Mouse (Mus musculus) thymus, adult 2 months (tissue): ENCODE measurements around the gene Myzap. TPM values are rescaled to one million over a fixed set of nuclear protein-coding genes. Genes with fewer than 3 reads are reported as not detected.

Experiments used
- DNase-seq: peaks from one replicate; pipeline ENCODE4 v3.0.0; 2021
- H3K27ac ChIP-seq: fragments of 200-500 bp; 2 replicates; pipeline ENCODE4 v1.5.1; 2012; ENCODE audit warnings: low read length, control low read depth; ENCODE audit not compliant: control insufficient read depth, insufficient read depth
- H3K27me3 ChIP-seq: fragments of 200-500 bp; 2 replicates; pipeline ENCODE4 v1.6.1; 2012; ENCODE audit warnings: mild to moderate bottlenecking, low read length, moderate library complexity, mixed read lengths; ENCODE audit not compliant: control insufficient read depth, insufficient read depth
- H3K36me3 ChIP-seq: fragments of 200-500 bp; 2 replicates; pipeline ENCODE4 v1.6.1; 2012; ENCODE audit warnings: mild to moderate bottlenecking, low read length, moderate library complexity; ENCODE audit not compliant: control insufficient read depth, insufficient read depth
- H3K4me1 ChIP-seq: fragments of 200-500 bp; replicated peaks from 2 replicates; pipeline ENCODE4 v1.6.1; 2012; ENCODE audit warnings: low read length; ENCODE audit not compliant: control insufficient read depth, insufficient read depth
- H3K4me3 ChIP-seq: fragments of 200-500 bp; 2 replicates; pipeline ENCODE4 v1.5.1; 2012; ENCODE audit warnings: mild to moderate bottlenecking, low read length, control low read depth, moderate library complexity; ENCODE audit not compliant: control insufficient read depth, insufficient read depth
- CTCF ChIP-seq: fragments of 200-500 bp; IDR thresholded peaks from 2 replicates; pipeline ENCODE4 v1.5.1; 2012; ENCODE audit warnings: mild to moderate bottlenecking, control low read depth, low read length, moderate library complexity, borderline replicate concordance; ENCODE audit not compliant: control insufficient read depth, poor library complexity, insufficient read depth; ENCODE audit errors: extremely low read depth
- POLR2A ChIP-seq: fragments of 200-500 bp; IDR thresholded peaks from 2 replicates; pipeline ENCODE4 v1.6.1; 2012; ENCODE audit warnings: mild to moderate bottlenecking, low read length, control low read depth, moderate library complexity; ENCODE audit not compliant: control insufficient read depth, poor library complexity, insufficient read depth; ENCODE audit errors: extremely low read depth
- WGBS: fragments of 180-500 bp; shearing (Covaris S2); methylation state at CpG from one replicate; pipeline ENCODE4 v1.1.7; 2018; 5-methylcytosine and 5-hydroxymethylcytosine counted together
- polyA plus RNA-seq: library from polyadenylated mRNA; depleted of rRNA; stranded (reverse); fragments of >200 nt; gene quantifications from 2 replicates; pipeline ENCODE4 v1.2.3, GENCODE M21; 2012

Myzap gene
- polyA plus RNA-seq, 1 experiment, result 9.6 TPM

DNA sequence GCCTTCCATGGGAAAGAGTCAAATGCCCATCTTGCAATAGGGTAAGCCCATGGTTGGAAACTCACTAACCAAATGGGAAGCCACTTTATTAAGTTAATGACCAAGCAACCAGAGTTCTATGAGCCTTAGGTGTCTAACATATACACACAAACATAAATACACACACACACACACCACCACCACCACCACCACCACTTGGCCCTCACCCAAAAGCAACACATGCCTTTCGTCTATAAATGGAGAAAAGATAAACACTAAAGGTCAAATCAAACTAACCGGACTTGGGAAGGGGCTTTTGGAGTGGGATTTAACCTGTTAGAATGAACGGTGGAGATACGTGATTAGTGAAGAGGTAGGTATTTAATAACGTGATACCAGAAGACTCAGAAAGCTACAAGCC, 1.1 kb downstream of the Myzap start:
- no peak overlapping the region for H3K4me3 ChIP-seq
- H3K4me1 ChIP-seq, result peaks cover 29% of the 10 kb centered on the region
- 76% methylated on average over 5 of the region's 5 CpGs for WGBS
- no peak for DNase-seq
- H3K27me3 ChIP-seq, result no peaks in the 10 kb centered on the region
- H3K36me3 ChIP-seq, result no peaks in the 10 kb centered on the region
- H3K27ac ChIP-seq, result no peak overlapping the region
- TF ChIP-seq POLR2A, result no peak
- TF ChIP-seq CTCF, result no peak

DNA sequence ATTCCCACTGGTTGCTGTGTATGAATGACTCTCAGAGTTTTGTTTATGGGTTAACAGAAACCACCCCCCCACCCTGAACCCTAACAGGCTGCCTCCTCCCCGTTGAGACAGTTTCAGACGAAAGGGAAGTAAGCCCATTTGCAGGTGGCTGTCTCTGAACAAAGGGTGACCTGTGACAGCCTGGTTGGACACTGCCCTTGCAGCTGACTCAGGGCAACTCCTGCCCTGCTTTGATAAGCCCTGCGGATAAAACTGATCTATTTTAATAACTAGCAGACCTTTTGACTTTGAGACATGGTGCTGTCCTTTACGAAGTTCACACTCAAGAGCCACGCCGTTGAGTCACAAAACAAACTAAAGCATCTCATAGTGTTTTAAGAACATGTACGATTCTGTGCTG, 2.4 kb downstream of the Myzap start:
- no peaks in the 10 kb centered on the region; the same call in 1 of the 2 replicates for H3K36me3 ChIP-seq
- H3K4me3 ChIP-seq, result no peak overlapping the region
- no peak overlapping the region for H3K27ac ChIP-seq
- WGBS, result 34% methylated on average over 7 of the region's 7 CpGs
- H3K4me1 ChIP-seq, result peaks cover 29% of the 10 kb centered on the region
- no peak for TF ChIP-seq CTCF
- TF ChIP-seq POLR2A, result no peak
- DNase-seq, result no peak
- H3K27me3 ChIP-seq, result no peaks in the 10 kb centered on the region

DNA sequence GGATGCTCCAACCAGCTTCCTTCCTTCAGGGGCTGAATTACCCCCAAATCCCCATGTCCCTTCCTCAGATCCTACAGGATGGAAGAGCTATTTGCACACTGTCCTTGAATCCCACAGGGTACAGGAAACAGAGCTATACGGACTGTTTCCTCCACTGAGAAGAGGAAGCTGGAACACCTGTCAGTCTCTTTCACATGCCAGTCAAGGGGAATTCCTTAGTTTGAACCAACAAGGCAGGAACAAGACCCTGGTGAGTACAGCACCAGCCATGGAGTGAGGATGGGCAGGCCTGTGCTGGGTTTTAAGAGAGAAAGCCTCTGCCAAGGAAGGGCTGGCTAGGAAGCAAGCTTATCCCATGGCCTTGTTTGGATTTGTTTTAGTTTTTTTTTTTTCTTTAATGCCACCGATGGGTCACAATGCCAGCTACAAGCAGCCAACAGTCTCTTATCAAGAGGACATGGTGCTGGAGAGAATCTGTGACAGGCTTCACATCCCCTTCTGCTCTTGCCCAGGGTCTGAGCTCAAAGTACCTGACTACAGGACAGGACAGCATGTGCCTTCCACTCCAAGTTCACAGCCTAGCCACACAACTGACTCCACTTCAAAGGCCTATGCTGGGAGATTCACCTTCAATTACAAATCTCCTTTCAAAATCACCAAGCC, 3.1 kb downstream of the Myzap start:
- Histone ChIP-seq H3K36me3 (no peaks in the 10 kb centered on the region; the same call in 1 of the 2 replicates), H3K27me3 (no peaks in the 10 kb centered on the region), H3K27ac (no peak overlapping the region), H3K4me1 (peaks cover 29% of the 10 kb centered on the region), H3K4me3 (no peak overlapping the region)
- DNase-seq, result no peak
- no peak for TF ChIP-seq POLR2A
- no peak for TF ChIP-seq CTCF
- 60% methylated on average over 2 of the region's 2 CpGs for WGBS

DNA sequence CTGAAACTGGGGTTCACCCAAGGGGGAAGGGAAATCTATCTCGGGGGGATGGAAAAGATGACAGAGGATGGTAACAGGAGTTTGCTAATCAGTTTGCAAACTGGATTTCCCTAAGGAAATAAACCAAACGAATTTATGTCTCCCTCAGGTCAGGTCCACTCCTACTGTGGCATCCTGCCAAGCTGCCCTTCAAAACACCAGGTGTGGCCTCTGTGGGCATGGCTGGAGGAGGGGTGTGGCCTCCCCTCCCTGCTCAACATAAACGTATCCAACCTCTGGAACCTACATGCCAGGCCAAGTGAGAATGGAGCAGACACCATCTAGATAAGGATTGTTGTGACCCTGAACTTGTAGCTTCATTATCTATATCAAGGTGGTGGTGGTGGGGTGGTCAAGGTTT, 5.8 kb downstream of the Myzap start:
- no peak for DNase-seq
- 70% methylated on average over 3 of the region's 3 CpGs for WGBS

DNA sequence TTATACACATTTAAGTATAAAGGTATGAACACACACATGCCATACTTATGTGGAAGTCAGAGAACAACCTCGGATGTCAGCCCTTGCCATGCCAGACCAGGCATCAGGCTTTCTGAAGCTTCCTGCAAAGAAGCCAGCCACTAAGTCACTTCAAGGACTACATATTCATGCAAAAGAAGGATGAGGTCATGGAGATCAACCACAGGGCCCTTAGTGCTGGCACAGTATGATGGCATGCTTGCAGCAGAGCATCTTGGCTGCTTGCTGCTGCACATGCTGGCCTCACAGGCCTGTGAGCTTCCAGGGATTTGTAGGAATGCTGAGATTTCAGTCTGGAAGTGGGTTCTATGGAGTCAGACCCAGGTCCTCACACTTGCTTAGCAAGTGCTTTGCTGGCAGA, 9.4 kb downstream of the Myzap start:
- no peak overlapping the region for H3K27ac ChIP-seq

More for the DNA sequence above, 5.8 kb downstream of the Myzap start:
- Histone ChIP-seq H3K4me1 (peaks cover 15% of the 10 kb centered on the region), H3K36me3 (no peaks in the 10 kb centered on the region; the same call in 1 of the 2 replicates), H3K4me3 (no peak overlapping the region), H3K27ac (no peak overlapping the region), H3K27me3 (no peaks in the 10 kb centered on the region)
- no peak for TF ChIP-seq CTCF
- no peak for TF ChIP-seq POLR2A

DNA sequence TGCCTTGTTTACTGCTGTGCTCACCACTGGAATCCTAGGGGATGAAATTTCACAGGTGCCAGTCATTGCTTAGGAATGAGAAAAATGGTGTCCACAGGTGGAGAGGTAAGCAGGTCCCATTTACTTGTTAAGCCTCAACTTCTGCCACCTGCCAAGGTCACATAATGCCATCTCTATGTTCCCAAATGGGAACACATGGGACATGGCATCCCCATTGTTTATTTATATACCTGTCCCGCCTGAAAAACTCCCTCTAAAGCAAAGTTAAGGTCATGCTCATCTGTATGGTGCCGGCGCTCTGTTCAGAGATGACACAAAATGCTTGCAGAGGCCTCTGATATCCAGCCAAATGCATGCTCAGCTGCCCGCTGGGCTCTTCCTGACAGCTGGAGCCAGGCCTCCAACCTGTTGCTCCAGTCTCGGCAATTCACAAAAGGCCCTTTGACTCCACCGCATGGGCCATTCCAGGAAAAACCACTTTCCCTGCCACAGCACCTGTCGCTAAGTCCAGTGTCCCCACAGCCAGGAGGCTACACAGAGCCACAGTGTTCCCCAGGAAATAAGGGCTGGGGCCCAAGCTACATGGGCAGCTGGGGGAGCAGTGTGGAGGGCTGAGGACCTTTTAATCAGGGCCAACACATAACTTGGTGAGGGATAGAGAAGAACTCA, 13.1 kb downstream of the Myzap start:
- Histone ChIP-seq H3K36me3 (peaks cover 15% of the 10 kb centered on the region; the same call in 1 of the 2 replicates), H3K4me3 (no peak overlapping the region), H3K4me1 (no peaks in the 10 kb centered on the region; the same call in 1 of the 2 replicates), H3K27ac (no peak overlapping the region), H3K27me3 (no peaks in the 10 kb centered on the region)
- no peak for TF ChIP-seq POLR2A
- no peak for DNase-seq
- 64% methylated on average over 7 of the region's 7 CpGs for WGBS

More for the DNA sequence above, 9.4 kb downstream of the Myzap start:
- no peaks in the 10 kb centered on the region for H3K27me3 ChIP-seq
- DNase-seq, result no peak
- H3K4me3 ChIP-seq, result no peak overlapping the region
- H3K4me1 ChIP-seq, result no peaks in the 10 kb centered on the region; the same call in 1 of the 2 replicates
- peaks cover 12% of the 10 kb centered on the region; the same call in 1 of the 2 replicates for H3K36me3 ChIP-seq
- WGBS, result 68% methylated on average over 1 of the region's 1 CpGs
- no peak for TF ChIP-seq POLR2A
- TF ChIP-seq CTCF, result no peak
